Mouse (Mus musculus) embryonic fibroblast, embryonic 13.5 days (primary cell): ENCODE measurements around the gene Wdfy3. TPM values are rescaled to one million over a fixed set of nuclear protein-coding genes. Genes with fewer than 3 reads are reported as not detected.

Experiments
- H3K27ac ChIP-seq: 2 replicates; pipeline ENCODE4 v1.5.1; 2012; ENCODE audit warnings: low read length, control low read depth, inconsistent platforms; ENCODE audit not compliant: insufficient read depth
- H3K4me1 ChIP-seq: 2 replicates; pipeline ENCODE4 v1.6.1; 2011; ENCODE audit warnings: low read length; ENCODE audit not compliant: control insufficient read depth, insufficient read depth
- H3K4me3 ChIP-seq: 2 replicates; pipeline ENCODE4 v1.5.1; 2011; ENCODE audit warnings: mild to moderate bottlenecking, control low read depth, low read length; ENCODE audit not compliant: insufficient read depth
- CTCF ChIP-seq: IDR thresholded peaks from 2 replicates; pipeline ENCODE4 v1.5.1; 2011; ENCODE audit warnings: mild to moderate bottlenecking, control low read depth, low read length, moderate library complexity, borderline replicate concordance; ENCODE audit not compliant: insufficient read depth
- POLR2A ChIP-seq: IDR thresholded peaks from 2 replicates; pipeline ENCODE4 v1.6.1; 2011; ENCODE audit warnings: low read depth, mild to moderate bottlenecking, control low read depth, low read length, moderate library complexity
- polyA plus RNA-seq: library from polyadenylated mRNA; stranded (reverse); fragments of >200 nt; gene quantifications from 2 replicates; pipeline ENCODE4 v1.2.4, GENCODE M21; 2011; ENCODE audit warnings: low read depth; ENCODE audit not compliant: missing spikeins, insufficient read length

The Wdfy3 gene
- polyA plus RNA-seq, 1 experiment, result 38.5 TPM

DNA sequence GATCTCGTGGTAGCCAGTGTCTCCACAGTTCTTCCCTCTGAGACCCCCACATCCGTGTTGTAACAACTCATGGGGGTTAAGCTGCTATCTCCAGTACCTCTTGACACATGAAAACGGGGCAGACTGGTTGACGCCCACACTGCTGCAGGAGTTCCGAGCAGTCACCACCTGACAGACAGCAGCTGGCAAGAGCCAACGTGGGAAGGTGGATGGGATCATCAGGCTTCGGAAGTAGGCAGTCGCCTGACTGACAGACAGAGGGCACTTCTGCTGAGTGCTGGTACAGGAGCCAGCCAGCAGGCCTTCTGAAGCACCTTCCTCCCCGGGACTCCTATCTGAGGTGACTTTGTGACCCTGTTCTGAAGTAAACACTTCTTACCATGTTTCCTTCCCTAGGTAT, 191.3 kb downstream of the Wdfy3 start:
- Histone ChIP-seq H3K27ac (no peak overlapping the region), H3K4me1 (no peaks in the 10 kb centered on the region), H3K4me3 (no peak overlapping the region)
- TF ChIP-seq POLR2A (no peak), CTCF (no peak)

GRCm38 (mm10) chr5:101876185-101876584, 193.5 kb downstream of the Wdfy3 start:
- Histone ChIP-seq H3K4me3 (no peak overlapping the region), H3K4me1 (no peaks in the 10 kb centered on the region), H3K27ac (no peak overlapping the region)
- TF ChIP-seq CTCF (no peak), POLR2A (no peak)

DNA sequence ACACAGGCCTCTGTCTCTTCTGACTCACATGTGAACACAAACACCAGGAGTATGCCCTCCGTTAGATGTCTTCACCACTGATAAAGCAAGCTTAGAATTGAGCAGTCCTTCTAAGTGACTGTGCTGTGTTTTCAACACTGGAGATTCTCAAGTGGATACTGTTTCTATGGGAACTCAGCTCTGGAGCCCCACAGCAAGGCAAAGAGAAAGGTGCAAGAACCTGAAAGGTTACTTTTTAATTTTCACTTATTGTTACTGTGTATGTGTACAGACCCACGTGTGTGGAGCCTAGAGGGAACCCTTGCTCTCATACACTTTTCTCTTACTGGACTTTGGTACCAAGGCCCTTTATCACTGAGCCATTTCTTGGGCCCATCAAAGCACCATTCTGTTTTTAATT, 203.0 kb downstream of the Wdfy3 start:
- H3K27ac ChIP-seq, result no peak overlapping the region
- H3K4me1 ChIP-seq, result no peaks in the 10 kb centered on the region; the same call in 1 of the 2 replicates
- TF ChIP-seq POLR2A (no peak), CTCF (no peak)
- H3K4me3 ChIP-seq, result no peak overlapping the region

- Histone ChIP-seq H3K4me1 (no peaks in the 10 kb centered on the region), H3K27ac (no peak overlapping the region), H3K4me3 (no peak overlapping the region)
- no peak for TF ChIP-seq CTCF
- TF ChIP-seq POLR2A, result no peak
Observed at GRCm38 (mm10) chr5:101863946-101864345, 205.8 kb downstream of the Wdfy3 start.

GRCm38 (mm10) chr5:101862651-101863050, 207.1 kb downstream of the Wdfy3 start:
- Histone ChIP-seq H3K4me1 (no peaks in the 10 kb centered on the region), H3K4me3 (no peak overlapping the region), H3K27ac (no peak overlapping the region)
- TF ChIP-seq CTCF (no peak), POLR2A (no peak)

DNA sequence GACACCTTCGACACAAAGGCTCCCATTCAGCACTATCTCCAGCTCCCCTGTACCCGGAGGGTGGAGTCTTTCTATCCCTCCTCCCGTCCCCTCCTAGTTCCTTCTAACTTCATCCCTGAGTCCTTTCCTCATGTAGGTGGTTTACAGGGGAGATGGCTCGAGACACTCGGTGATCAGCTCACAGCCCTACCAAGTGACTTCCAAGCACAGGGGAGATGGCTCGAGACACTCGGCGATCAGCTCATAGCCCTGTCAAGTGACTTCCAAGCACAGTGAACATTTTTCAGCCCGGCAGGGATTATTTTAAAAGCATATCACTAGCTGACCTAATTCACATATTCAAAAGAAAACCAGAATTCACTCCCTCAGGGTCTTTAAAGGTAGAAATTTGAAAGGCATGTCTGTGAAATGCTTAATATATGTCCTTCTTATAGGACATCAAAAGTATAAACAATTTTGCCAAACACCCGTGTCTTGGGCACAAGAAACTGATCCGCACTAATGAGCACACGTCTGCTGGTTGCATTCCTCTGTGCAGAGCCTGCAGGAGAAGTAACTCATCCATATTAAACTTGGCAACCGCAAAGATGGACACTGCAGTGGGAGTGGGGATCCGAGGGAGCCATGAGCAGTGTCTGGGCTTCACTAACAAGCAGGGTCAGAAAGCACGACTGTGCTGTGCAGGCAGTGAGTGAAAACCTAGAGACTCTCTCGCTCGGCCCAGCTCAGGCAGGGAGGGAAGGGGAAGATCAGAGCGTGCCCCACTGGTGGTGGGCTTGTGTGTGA, 207.7 kb downstream of the Wdfy3 start:
- Histone ChIP-seq H3K4me3 (no peak overlapping the region), H3K4me1 (no peaks in the 10 kb centered on the region), H3K27ac (no peak overlapping the region)
- no peak for TF ChIP-seq POLR2A
- no peak for TF ChIP-seq CTCF

DNA sequence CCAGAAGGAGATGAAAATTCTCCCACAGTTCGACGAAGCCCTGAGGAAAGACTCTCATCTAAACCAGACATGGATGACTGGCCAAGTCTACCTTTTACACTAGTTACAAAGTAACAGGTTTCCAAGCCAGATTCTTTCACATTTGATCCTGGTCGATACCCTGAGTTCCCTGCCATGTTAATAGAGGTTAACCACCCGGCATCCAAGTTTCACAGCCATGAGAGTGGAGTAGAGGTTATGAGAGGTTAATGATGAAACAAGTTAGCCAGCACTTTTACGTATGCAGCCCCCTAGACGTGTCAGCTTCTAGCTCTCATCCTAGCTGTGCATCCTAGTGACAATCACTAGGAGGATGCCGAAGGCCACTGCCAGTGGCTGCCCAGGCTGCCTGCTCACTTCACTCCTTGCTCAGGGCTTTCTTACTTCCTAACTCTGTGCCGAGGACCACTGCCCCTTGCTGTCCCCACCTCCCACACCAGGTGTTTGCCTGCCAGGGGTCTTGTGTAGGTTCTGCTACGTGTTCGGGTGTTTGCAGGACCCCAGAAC, 210.8 kb downstream of the Wdfy3 start:
- Histone ChIP-seq H3K4me1 (no peaks in the 10 kb centered on the region), H3K4me3 (no peak overlapping the region), H3K27ac (no peak overlapping the region)
- TF ChIP-seq CTCF, result no peak
- TF ChIP-seq POLR2A, result no peak

- Histone ChIP-seq H3K27ac (no peak overlapping the region), H3K4me1 (no peaks in the 10 kb centered on the region), H3K4me3 (no peak overlapping the region)
- TF ChIP-seq CTCF (no peak), POLR2A (no peak)
Observed at GRCm38 (mm10) chr5:101855475-101855874, 214.2 kb downstream of the Wdfy3 start.

DNA sequence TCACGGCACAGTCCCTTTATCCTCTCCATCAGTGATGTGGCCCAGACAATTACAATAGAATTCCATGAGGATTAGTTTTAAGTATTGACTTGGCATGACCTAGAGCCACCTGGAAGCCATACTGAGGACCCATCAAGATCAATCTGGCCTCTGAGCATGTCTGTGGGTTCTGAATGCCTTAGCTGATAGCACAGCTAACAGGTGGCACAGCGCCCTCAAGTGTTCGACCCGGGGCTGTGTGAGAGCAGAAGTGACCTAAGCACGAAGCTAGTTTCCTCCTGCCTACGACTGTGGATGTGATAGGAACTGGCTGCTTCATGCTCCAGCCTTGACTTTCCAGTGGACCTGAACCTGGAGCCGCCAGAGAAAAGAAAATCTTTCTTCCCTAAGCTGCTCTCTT, 215.1 kb downstream of the Wdfy3 start:
- TF ChIP-seq POLR2A (no peak), CTCF (no peak)
- no peak overlapping the region for H3K27ac ChIP-seq
- no peaks in the 10 kb centered on the region for H3K4me1 ChIP-seq
- no peak overlapping the region for H3K4me3 ChIP-seq

DNA sequence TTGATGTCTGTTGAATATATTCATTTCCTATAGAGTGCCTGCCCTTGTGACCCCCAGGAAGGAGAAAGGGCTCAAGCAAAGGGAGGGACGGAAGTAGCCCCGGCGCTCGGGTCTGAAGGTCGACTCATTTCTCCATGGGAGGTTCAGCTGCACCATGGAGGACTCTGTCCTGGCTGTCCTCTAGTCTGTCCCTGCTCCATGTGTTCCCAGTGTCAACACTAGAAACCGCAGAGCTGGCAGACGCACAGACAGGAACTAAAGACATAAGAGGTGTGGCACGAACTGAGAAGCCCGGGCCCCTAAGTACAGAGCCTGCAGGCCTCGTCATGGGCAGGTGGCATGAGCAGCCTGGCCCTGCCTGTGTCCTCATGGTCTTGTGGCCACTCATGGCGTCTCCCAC, 215.6 kb downstream of the Wdfy3 start:
- TF ChIP-seq POLR2A (no peak), CTCF (no peak)
- Histone ChIP-seq H3K4me3 (no peak overlapping the region), H3K4me1 (no peaks in the 10 kb centered on the region), H3K27ac (no peak overlapping the region)
